Mouse (Mus musculus): ENCODE results near the gene Hps3. TPM values are rescaled to one million over a fixed set of nuclear protein-coding genes. Genes with fewer than 3 reads are reported as not detected.
A peak's percentile ranks its signal among the peaks of the same experiment; 100 is the strongest.

Gene Hps3
- polyA plus RNA-seq, 1 experiment, result 41.6 TPM

DNA sequence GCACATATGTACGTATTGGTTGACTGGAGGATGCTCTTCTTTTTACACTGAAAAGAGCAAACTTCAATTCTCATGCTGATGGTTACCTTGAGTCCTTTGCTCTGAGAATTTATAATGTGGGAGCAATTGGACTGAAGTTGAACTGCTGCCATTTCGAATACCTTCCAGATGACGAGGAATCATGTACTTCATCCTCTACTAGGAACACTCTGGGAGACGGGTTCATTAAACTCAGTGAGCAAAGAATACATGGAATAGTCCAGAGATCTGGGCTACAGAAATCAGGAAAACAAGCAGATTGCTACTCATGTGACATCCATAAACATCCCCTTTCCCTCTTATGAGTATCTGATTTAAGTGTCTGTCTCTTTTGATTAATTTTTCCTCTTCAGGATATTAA lies 954 bp upstream of the Hps3 start:
- H3K36me3 ChIP-seq (ENCODE audit: control insufficient read depth, insufficient read depth, low read length), result no peaks in the 10 kb centered on the region
- TF ChIP-seq CTCF (IDR thresholded peaks at IDR 0.05; ENCODE audit: borderline replicate concordance, control insufficient read depth, extremely low read depth, insufficient read depth, low read length, poor library complexity) (no peak), POLR2A (IDR thresholded peaks at IDR 0.05; ENCODE audit: control insufficient read depth, extremely low read depth, insufficient read depth, low read length, poor library complexity) (no peak)
- H3K4me1 ChIP-seq (replicated peaks; ENCODE audit: control insufficient read depth, insufficient read depth, low read length), result peaks cover 4% of the 10 kb centered on the region; the same call in 1 of the 2 replicates
- H3K27ac ChIP-seq (ENCODE audit: control insufficient read depth, insufficient read depth, low read length), result no peak overlapping the region
- H3K4me3 ChIP-seq (ENCODE audit: control insufficient read depth, insufficient read depth, low read length), result no peak overlapping the region
- WGBS, result 98% methylated on average over 4 of the region's 4 CpGs
- H3K27me3 ChIP-seq (ENCODE audit: control insufficient read depth, insufficient read depth, low read length), result no peaks in the 10 kb centered on the region
- no peak for DNase-seq

DNA sequence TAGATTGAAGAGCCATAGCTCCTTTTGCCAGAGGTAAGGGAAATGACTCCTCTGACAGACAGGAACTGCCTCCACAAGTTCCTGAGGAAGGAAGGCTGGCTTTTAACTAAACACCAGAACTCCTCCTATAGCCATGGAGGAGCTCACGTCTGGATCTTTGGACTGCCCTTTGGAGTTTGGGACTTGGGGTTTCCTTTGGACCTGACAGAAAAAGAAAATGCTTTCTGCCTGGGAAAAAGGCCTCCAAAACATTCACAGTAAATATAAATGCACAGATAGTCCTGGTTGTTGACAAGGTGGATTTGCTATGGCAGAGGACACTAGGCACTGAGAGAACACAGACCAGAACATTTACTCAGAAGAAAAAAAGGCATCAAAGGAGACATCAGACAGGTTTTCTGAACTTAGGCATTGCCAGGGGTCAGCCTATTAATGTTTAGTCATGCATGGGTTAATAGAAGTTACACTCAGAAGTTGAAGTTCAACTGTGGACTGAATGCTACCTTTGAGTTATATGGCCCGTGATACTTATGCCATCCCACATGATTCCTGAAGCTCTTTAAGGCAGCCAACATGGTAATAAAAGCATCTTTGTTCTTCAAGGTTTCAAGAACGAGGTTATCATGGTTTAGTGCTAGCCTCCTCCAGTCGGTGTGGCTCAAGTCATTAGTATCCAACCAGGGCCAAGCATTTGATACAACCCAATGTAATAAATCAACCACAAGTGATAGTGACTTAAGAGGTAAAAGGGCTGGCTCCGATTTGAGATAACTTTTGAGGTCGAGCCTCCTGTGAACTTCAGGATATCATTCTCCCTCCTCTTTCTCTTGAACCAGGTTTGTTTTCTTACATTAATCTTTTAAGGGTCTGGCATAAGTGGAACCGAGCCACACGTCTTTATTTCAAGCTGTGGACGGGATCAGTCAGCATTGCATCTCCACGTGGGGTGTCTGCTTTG lies 1.1 kb downstream of the Hps3 start:
- WGBS, result 13% methylated on average over 10 of the region's 10 CpGs
- no peaks in the 10 kb centered on the region; the same call in 1 of the 2 replicates for H3K36me3 ChIP-seq (ENCODE audit: control insufficient read depth, insufficient read depth, low read length)
- no peak for DNase-seq
- H3K27me3 ChIP-seq (ENCODE audit: control insufficient read depth, insufficient read depth, low read length), result no peaks in the 10 kb centered on the region
- H3K4me3 ChIP-seq (ENCODE audit: control insufficient read depth, insufficient read depth, low read length), result peak overlapping the region; percentile 64
- no peak overlapping the region for H3K27ac ChIP-seq (ENCODE audit: control insufficient read depth, insufficient read depth, low read length)
- TF ChIP-seq POLR2A (IDR thresholded peaks at IDR 0.05; ENCODE audit: control insufficient read depth, extremely low read depth, insufficient read depth, low read length, poor library complexity), result no peak
- no peak for TF ChIP-seq CTCF (IDR thresholded peaks at IDR 0.05; ENCODE audit: borderline replicate concordance, control insufficient read depth, extremely low read depth, insufficient read depth, low read length, poor library complexity)
- peaks cover 4% of the 10 kb centered on the region; the same call in 1 of the 2 replicates for H3K4me1 ChIP-seq (replicated peaks; ENCODE audit: control insufficient read depth, insufficient read depth, low read length)

DNA sequence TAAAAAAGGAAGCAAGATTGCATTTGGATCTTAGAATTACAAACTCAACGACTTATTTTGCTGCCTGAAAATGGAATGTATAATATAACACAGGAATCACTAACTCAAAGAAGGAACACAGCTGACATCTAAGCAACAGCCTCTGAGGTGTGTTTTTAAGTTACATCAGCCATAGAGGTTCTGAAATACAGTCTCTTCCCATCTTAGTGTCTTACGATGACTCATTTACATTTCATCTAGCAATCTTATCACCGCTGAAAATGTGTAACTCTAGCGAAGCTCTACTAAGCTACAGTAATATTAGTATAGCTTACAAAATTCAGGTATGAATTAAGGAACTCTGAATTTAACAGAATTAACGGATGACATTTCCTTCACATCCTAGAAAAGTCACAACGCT lies 4.3 kb downstream of the Hps3 start:
- Histone ChIP-seq H3K36me3 (ENCODE audit: control insufficient read depth, insufficient read depth, low read length) (peaks cover 12% of the 10 kb centered on the region), H3K27me3 (ENCODE audit: control insufficient read depth, insufficient read depth, low read length) (no peaks in the 10 kb centered on the region), H3K27ac (ENCODE audit: control insufficient read depth, insufficient read depth, low read length) (no peak overlapping the region), H3K4me3 (ENCODE audit: control insufficient read depth, insufficient read depth, low read length) (no peak overlapping the region), H3K4me1 (replicated peaks; ENCODE audit: control insufficient read depth, insufficient read depth, low read length) (peaks cover 4% of the 10 kb centered on the region; the same call in 1 of the 2 replicates)
- 90% methylated on average over 6 of the region's 6 CpGs for WGBS
- no peak for DNase-seq
- no peak for TF ChIP-seq CTCF (IDR thresholded peaks at IDR 0.05; ENCODE audit: borderline replicate concordance, control insufficient read depth, extremely low read depth, insufficient read depth, low read length, poor library complexity)
- TF ChIP-seq POLR2A (IDR thresholded peaks at IDR 0.05; ENCODE audit: control insufficient read depth, extremely low read depth, insufficient read depth, low read length, poor library complexity), result no peak

DNA sequence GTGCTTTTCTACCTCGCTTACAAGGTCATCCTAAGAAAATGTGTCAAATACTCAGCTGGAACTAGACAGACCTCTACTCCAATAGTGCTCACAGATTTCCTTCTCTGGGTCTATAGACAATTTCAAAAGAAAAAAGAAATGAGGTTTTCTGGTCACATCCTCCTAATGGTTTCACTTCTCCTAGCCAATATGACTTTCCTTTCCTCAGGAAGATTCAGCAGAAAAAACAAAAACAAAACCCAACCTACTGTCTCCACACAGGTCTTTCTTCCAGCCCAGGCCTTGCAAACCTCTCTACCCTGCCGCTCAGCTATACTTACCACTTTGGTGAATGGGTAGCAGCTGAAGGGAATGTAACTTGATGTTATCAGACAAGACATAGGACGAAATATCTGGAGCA lies 6.5 kb downstream of the Hps3 start:
- Histone ChIP-seq H3K4me3 (ENCODE audit: control insufficient read depth, insufficient read depth, low read length) (no peak overlapping the region), H3K36me3 (ENCODE audit: control insufficient read depth, insufficient read depth, low read length) (peaks cover 29% of the 10 kb centered on the region), H3K4me1 (replicated peaks; ENCODE audit: control insufficient read depth, insufficient read depth, low read length) (peaks cover under 1% of the 10 kb centered on the region; the same call in 1 of the 2 replicates), H3K27ac (ENCODE audit: control insufficient read depth, insufficient read depth, low read length) (no peak overlapping the region), H3K27me3 (ENCODE audit: control insufficient read depth, insufficient read depth, low read length) (no peaks in the 10 kb centered on the region)
- WGBS, result 95% methylated on average over 3 of the region's 3 CpGs
- no peak for TF ChIP-seq POLR2A (IDR thresholded peaks at IDR 0.05; ENCODE audit: control insufficient read depth, extremely low read depth, insufficient read depth, low read length, poor library complexity)
- no peak for TF ChIP-seq CTCF (IDR thresholded peaks at IDR 0.05; ENCODE audit: borderline replicate concordance, control insufficient read depth, extremely low read depth, insufficient read depth, low read length, poor library complexity)
- DNase-seq, result no peak

DNA sequence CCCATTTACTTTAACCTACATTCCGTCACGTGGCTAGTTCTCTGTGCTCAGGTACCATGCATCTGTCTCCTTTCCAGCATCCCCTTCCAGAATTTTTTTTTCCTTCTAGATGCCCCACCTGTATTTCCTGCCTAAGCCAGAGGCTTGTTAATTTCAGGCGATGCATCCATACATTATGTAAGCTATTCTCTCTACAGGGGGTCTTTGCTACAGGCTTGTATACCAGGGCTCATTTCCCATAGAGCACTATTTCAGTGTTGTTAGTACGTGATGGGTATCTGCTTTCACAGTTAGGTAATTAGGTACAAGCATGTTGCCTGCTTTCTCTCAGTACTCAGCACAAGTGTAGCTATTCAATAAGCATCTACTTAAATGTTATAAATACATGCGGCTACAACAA lies 7.3 kb downstream of the Hps3 start:
- 91% methylated on average over 5 of the region's 5 CpGs for WGBS
- Histone ChIP-seq H3K36me3 (ENCODE audit: control insufficient read depth, insufficient read depth, low read length) (peaks cover 29% of the 10 kb centered on the region), H3K27ac (ENCODE audit: control insufficient read depth, insufficient read depth, low read length) (no peak overlapping the region), H3K4me1 (replicated peaks; ENCODE audit: control insufficient read depth, insufficient read depth, low read length) (no peaks in the 10 kb centered on the region), H3K27me3 (ENCODE audit: control insufficient read depth, insufficient read depth, low read length) (no peaks in the 10 kb centered on the region), H3K4me3 (ENCODE audit: control insufficient read depth, insufficient read depth, low read length) (no peak overlapping the region)
- no peak for DNase-seq
- TF ChIP-seq POLR2A (IDR thresholded peaks at IDR 0.05; ENCODE audit: control insufficient read depth, extremely low read depth, insufficient read depth, low read length, poor library complexity), result no peak
- no peak for TF ChIP-seq CTCF (IDR thresholded peaks at IDR 0.05; ENCODE audit: borderline replicate concordance, control insufficient read depth, extremely low read depth, insufficient read depth, low read length, poor library complexity)

DNA sequence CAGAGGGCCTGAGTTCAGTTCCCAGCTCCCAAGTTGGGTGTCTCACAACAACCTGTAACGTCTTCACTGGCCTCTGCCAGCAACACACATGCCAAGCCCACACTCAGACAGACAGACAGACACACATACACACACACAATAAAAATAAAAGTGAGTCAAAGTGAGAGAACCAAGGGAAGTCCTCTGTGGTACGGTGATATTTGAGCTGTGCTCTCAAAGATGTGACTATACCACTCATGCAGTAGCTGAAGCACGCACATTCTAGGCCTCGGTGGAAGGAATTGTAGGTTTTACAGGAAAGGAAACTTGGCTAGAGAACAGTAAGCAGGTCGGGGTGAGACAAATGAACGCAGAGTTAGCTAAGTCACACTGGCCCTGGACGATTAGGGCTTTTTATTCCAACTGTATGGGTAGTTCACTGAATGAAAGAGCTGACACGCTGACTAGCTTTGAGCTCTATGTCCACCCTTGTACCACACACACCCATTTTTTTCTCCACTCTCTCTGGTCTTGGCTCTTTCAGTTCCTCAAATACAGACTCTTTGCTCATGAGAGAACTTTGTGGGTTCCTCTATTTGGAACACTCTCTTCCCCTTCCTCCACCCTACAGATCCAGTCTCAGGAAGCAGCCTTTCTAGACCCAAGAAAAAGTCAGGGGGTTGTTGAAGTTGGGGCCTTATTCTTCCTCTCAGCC lies 8.0 kb downstream of the Hps3 start:
- no peak overlapping the region for H3K27ac ChIP-seq (ENCODE audit: control insufficient read depth, insufficient read depth, low read length)

More for the DNA sequence above, 8.0 kb downstream of the Hps3 start:
- Histone ChIP-seq H3K27me3 (ENCODE audit: control insufficient read depth, insufficient read depth, low read length) (no peaks in the 10 kb centered on the region), H3K4me3 (ENCODE audit: control insufficient read depth, insufficient read depth, low read length) (no peak overlapping the region), H3K36me3 (ENCODE audit: control insufficient read depth, insufficient read depth, low read length) (peaks cover 34% of the 10 kb centered on the region), H3K4me1 (replicated peaks; ENCODE audit: control insufficient read depth, insufficient read depth, low read length) (no peaks in the 10 kb centered on the region)
- WGBS, result 44% methylated on average over 8 of the region's 8 CpGs
- TF ChIP-seq POLR2A (IDR thresholded peaks at IDR 0.05; ENCODE audit: control insufficient read depth, extremely low read depth, insufficient read depth, low read length, poor library complexity) (no peak), CTCF (IDR thresholded peaks at IDR 0.05; ENCODE audit: borderline replicate concordance, control insufficient read depth, extremely low read depth, insufficient read depth, low read length, poor library complexity) (no peak)
- no peak for DNase-seq
